Mouse (Mus musculus) CH12.LX (cell line): ENCODE data around the gene Scarf2. TPM values are rescaled to one million over a fixed set of nuclear protein-coding genes. Genes with fewer than 3 reads are reported as not detected.

Experiments
- DNase-seq: peaks from one replicate; pipeline ENCODE4 v3.0.0-alpha.2; 2013; ENCODE audit errors: extremely low read depth
- H3K27ac ChIP-seq: 2 replicates; pipeline ENCODE4 v1.5.1; 2012; ENCODE audit warnings: low read depth, mild to moderate bottlenecking, control low read depth, moderate library complexity; ENCODE audit not compliant: insufficient read depth
- H3K27me3 ChIP-seq: replicated peaks from 2 replicates; pipeline ENCODE3; 2012; ENCODE audit warnings: inconsistent platforms
- H3K36me3 ChIP-seq, 2 experiments: replicated peaks in 1 of 2; 2 replicates each; pipeline versions ENCODE3 to v1.6.1; 2012; ENCODE audit warnings: inconsistent platforms in 1 of 2, low read length in 1 of 2, mild to moderate bottlenecking in 1 of 2, mixed read lengths in 1 of 2, moderate library complexity in 1 of 2; ENCODE audit not compliant: control insufficient read depth in 1 of 2, insufficient read depth in 1 of 2
- H3K4me1 ChIP-seq, 2 experiments: 2 replicates each; pipeline ENCODE4 v1.6.1; 2012; ENCODE audit warnings: inconsistent platforms in 1 of 2, moderate library complexity in 1 of 2; ENCODE audit not compliant: insufficient read depth in 2 of 2, control insufficient read depth in 1 of 2
- H3K4me2 ChIP-seq: 2 replicates; pipeline ENCODE4 v1.6.1; 2012; ENCODE audit warnings: low read depth, mild to moderate bottlenecking, control low read depth; ENCODE audit not compliant: poor library complexity, insufficient read depth, severe bottlenecking
- H3K4me3 ChIP-seq, 3 experiments: fragments of 150-350 bp in 1 of 3; sonication (generic) in 1 of 3; replicated peaks in 1 of 3; 2 replicates each; pipeline versions ENCODE3 to v1.5.1; 2011 to 2012; ENCODE audit warnings: low read depth in 2 of 3, low read length in 2 of 3, mild to moderate bottlenecking in 2 of 3, moderate library complexity in 2 of 3, control low read depth in 1 of 3, improper control_type of control experiment in 1 of 3, inconsistent platforms in 1 of 3, mixed read lengths in 1 of 3; ENCODE audit not compliant: poor library complexity in 1 of 3
- H3K79me2 ChIP-seq: replicated peaks from 2 replicates; pipeline ENCODE4 v1.6.1; 2012; ENCODE audit warnings: mild to moderate bottlenecking, moderate library complexity; ENCODE audit not compliant: control insufficient read depth, poor library complexity, insufficient read depth, severe bottlenecking; ENCODE audit errors: extremely low read depth
- H3K9ac ChIP-seq: 2 replicates; pipeline ENCODE4 v1.6.1; 2012; ENCODE audit warnings: low read depth, mild to moderate bottlenecking, control low read depth, moderate library complexity; ENCODE audit not compliant: insufficient read depth
- H3K9me3 ChIP-seq: replicated peaks from 2 replicates; pipeline ENCODE3; 2012; ENCODE audit warnings: low read length, inconsistent platforms, mixed read lengths
- BHLHE40 ChIP-seq: IDR thresholded peaks from 2 replicates; pipeline ENCODE4 v1.6.1; 2011; ENCODE audit warnings: mild to moderate bottlenecking, low read depth, low read length, improper control_type of control experiment
- CTCF ChIP-seq, 2 experiments: IDR thresholded peaks in 1 of 2; conservative IDR thresholded peaks in 1 of 2; 2 replicates each; pipeline ENCODE4 v1.5.1; 2011 to 2012; ENCODE audit warnings: low read depth in 2 of 2, low read length in 2 of 2, improper control_type of control experiment in 1 of 2, inconsistent platforms in 1 of 2, mild to moderate bottlenecking in 1 of 2, moderate library complexity in 1 of 2
- POLR2A ChIP-seq: IDR thresholded peaks from 2 replicates; pipeline ENCODE4 v1.6.1; 2011; ENCODE audit warnings: low read depth, mild to moderate bottlenecking, improper control_type of control experiment, low read length
- RAD21 ChIP-seq: IDR thresholded peaks from 2 replicates; pipeline ENCODE4 v1.6.1; 2011; ENCODE audit warnings: low read depth, mild to moderate bottlenecking, low read length, improper control_type of control experiment, moderate library complexity
- RCOR1 ChIP-seq: conservative IDR thresholded peaks from 2 replicates; pipeline ENCODE4 v1.6.1; 2012; ENCODE audit warnings: low read depth, mild to moderate bottlenecking, inconsistent platforms, low read length, improper control_type of control experiment
- SMC3 ChIP-seq: IDR thresholded peaks from 2 replicates; pipeline ENCODE4 v1.6.1; 2011; ENCODE audit warnings: low read depth, low read length, improper control_type of control experiment
- USF1 ChIP-seq: IDR thresholded peaks from 2 replicates; pipeline ENCODE4 v1.6.1; 2014; ENCODE audit warnings: low read depth, mild to moderate bottlenecking, inconsistent platforms, low read length, improper control_type of control experiment
- dilution Hi-C: fragments of 300-500 bp; cut with MboI; formaldehyde crosslinking; loops from 2 replicates; pipeline ENCODE4 v1.14.3; 2020; ENCODE audit warnings: low sequenced_read_pairs; ENCODE audit not compliant: extremely low pct_unique_long_range_greater_than_20kb, extremely low pct_ligation_motif_present
- in situ Hi-C: fragments of 300-500 bp; cut with MboI; formaldehyde crosslinking; loops from 3 replicates; pipeline ENCODE4 v1.14.3; 2019; ENCODE audit warnings: low sequenced_read_pairs, low pct_ligation_motif_present, low pct_unique_long_range_greater_than_20kb, mixed read lengths
- polyA plus RNA-seq: library from polyadenylated mRNA; unstranded; fragments of >175 nt; gene quantifications from 2 replicates; pipeline ENCODE4 v1.2.1, GENCODE M21; 2012; ENCODE audit warnings: low read depth; ENCODE audit not compliant: insufficient read length
- total RNA-seq, 2 experiments: library from RNA; depleted of rRNA; stranded (reverse); fragments of 300-350 nt in 1 of 2; fragments of >200 nt in 1 of 2; gene quantifications; 2 replicates each; pipeline ENCODE4 v1.2.3; 2012 to 2014

The Scarf2 gene
- total and polyA plus RNA-seq, 3 experiments: not detected

DNA sequence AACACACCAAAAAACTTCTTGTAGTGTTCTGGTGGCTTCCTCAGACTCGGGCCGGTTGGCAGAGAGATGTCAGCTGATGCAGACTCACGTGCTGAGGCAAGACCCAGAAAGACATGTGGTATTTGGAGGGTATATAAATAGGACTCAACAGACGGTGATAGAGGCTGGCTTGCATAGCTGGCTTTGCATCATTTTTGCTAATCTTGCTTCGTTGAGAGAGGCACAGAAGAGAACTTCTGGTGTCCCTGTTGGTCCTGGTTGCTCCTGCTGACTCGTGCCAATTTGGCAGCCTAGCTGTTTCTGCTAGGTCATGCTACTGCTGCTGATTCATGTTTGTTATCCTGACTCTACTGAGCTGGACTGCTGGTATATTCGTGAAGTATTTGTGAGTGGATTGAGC, 28.2 kb upstream of the Scarf2 start:
- in situ Hi-C loops (no loop called here), dilution Hi-C loops (no loop called here)
- no peak overlapping the region for H3K4me2 ChIP-seq
- peak; percentile 4 for DNase-seq
- peaks cover 4 to 8% of the 10 kb centered on the region in 2 experiments; a peak in 2 of 4 replicates for H3K4me1 ChIP-seq
- no peak overlapping the region for H3K27ac ChIP-seq
- no peaks in the 10 kb centered on the region for H3K9me3 ChIP-seq
- no peaks in the 10 kb centered on the region for H3K36me3 ChIP-seq
- no peak for TF ChIP-seq RAD21
- no peak for TF ChIP-seq POLR2A
- peak; percentile 76 for TF ChIP-seq BHLHE40
- no peaks in the 10 kb centered on the region for H3K79me2 ChIP-seq
- H3K4me3 ChIP-seq: no peak overlapping the region
- no peak overlapping the region for H3K9ac ChIP-seq
- no peaks in the 10 kb centered on the region for H3K27me3 ChIP-seq

- Histone ChIP-seq H3K9me3 (no peaks in the 10 kb centered on the region), H3K27ac (no peak overlapping the region), H3K4me2 (no peak overlapping the region), H3K4me1 (peaks cover 4 to 8% of the 10 kb centered on the region in 2 experiments; a peak in 2 of 4 replicates), H3K36me3 (no peaks in the 10 kb centered on the region), H3K79me2 (no peaks in the 10 kb centered on the region), H3K27me3 (peaks cover 6% of the 10 kb centered on the region), H3K9ac (no peak overlapping the region), H3K4me3 (no peak overlapping the region)
- dilution Hi-C loops (no loop called here), in situ Hi-C loops (no loop called here)
- TF ChIP-seq RAD21 (peak; percentile 36), USF1 (no peak), SMC3 (peak; percentile 51), CTCF (conservative IDR thresholded peaks at IDR 0.05 in 1 of 2, IDR thresholded peaks at IDR 0.05 in 1 of 2; ENCODE audit: low read depth in 2 of 2, low read length in 2 of 2) (peak; percentile 8 to 63; a peak in 3 of 4 replicates)
- peak; percentile 11 for DNase-seq
Observed at GRCm38 (mm10) chr16:17771117-17771865, 25.8 kb upstream of the Scarf2 start.

DNA sequence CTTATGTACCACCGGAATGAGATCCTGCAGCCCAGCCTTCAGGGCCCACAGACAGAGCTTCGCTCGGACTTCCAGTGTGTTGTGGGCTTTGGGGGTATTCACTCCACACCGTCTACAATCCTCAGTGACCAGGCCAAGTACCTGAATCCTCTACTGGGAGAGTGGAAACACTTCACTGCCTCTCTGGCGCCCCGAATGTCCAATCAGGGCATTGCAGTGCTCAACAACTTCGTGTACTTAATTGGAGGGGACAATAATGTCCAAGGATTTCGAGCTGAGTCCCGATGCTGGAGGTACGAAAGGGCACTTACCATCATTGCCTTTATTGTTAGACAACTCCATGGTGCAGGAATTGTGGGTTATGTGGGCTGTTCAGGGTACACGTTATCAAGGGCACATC, 20.3 kb upstream of the Scarf2 start:
- H3K79me2 ChIP-seq: no peaks in the 10 kb centered on the region
- dilution Hi-C loops (no loop called here), in situ Hi-C loops (no loop called here)
- DNase-seq: peak; percentile 41
- H3K4me2 ChIP-seq: no peak overlapping the region
- H3K9me3 ChIP-seq: no peaks in the 10 kb centered on the region
- H3K36me3 ChIP-seq: no peaks in the 10 kb centered on the region
- no peak overlapping the region for H3K4me3 ChIP-seq
- H3K27me3 ChIP-seq: peaks cover 8% of the 10 kb centered on the region
- TF ChIP-seq CTCF (conservative IDR thresholded peaks at IDR 0.05 in 1 of 2, IDR thresholded peaks at IDR 0.05 in 1 of 2; ENCODE audit: low read depth in 2 of 2, low read length in 2 of 2): peak; percentile 66 to 88
- no peak for TF ChIP-seq RCOR1
- TF ChIP-seq, all 38 proteins: peak for 1
- no peaks in the 10 kb centered on the region for H3K4me1 ChIP-seq
- no peak overlapping the region for H3K9ac ChIP-seq
- no peak overlapping the region for H3K27ac ChIP-seq
